Mouse (Mus musculus): ENCODE data around the gene Nod1. TPM values are rescaled to one million over a fixed set of nuclear protein-coding genes. Genes with fewer than 3 reads are reported as not detected.

The Nod1 gene
- 1.9 TPM in 2 replicates for polyA plus RNA-seq (2012; rRNA removed)
- 1.4 and 1.5 TPM in 2 replicates for polyA plus RNA-seq (2014; fragmentation: Nextera tagmentation; extraction: Ambion mirVana)

DNA sequence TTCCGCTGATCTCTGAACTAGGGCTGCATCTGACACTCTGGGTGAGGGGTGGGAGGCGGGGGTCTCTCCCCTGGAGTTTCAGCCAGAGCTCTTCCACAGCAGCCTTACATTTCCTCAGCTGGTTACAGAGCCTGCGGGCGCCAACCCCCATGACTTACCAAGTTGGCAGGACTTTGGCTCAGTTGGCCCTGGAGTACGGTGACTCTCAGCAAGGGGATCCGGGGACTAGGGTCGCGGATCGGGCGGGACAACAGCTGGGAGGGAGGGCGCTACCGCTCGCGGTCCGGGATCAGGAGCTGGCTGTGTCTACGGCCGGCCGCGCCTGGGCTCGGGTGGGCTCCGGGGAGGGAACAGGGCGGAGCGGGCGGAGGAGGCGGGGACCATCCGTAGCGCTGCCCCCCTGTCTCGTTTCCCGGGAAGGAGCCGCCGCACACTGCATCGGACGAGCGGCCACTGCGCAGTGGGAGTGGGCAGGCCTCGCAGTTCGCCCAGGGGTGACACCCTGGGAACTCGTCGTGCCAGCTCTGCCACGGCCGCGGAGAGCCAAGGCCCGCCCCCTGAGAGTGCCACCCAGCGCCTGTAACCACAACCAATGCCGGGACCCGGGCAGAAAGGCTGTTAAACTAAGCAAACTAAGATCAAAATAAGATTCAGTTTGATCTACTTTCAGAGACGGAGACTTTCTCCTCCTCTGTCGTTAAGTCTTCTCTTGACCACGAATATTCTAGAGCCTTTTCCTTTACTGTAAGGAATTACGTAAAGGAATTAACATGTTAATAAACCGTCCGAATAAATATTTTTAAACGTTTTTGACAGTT, at the start of gene Nod1:
Nod1 (minus strand) TSS at position 502 of the 818 bp plus-strand sequence.
- Histone ChIP-seq H3K27ac (no peak within 1 kb of the TSS), H3K27me3 (ENCODE audit: control insufficient read depth, insufficient read depth, low read length) (peaks cover 8% of the 10 kb centered on the region), H3K4me1 (replicated peaks; ENCODE audit: control insufficient read depth in 2 of 2, insufficient read depth in 2 of 2, low read length in 1 of 2) (0 out of 4 replicates have a peak, but pooled peaks cover 0 to 2% of the 10 kb centered on the region in 2 experiments), H3K4me2 (ENCODE audit: low read depth) (peak within 1 kb of the TSS; percentile 76), H3K4me3 (ENCODE audit: insufficient read depth in 1 of 2, low read depth in 2 of 2, low read length in 2 of 2) (peak within 1 kb of the TSS; percentile 51 to 67), H3K9me3 (ENCODE audit: control insufficient read depth, low read length) (no peaks in the 10 kb centered on the region), H3K9ac (replicated peaks) (peak within 1 kb of the TSS; percentile 53), H3K36me3 (replicated peaks; ENCODE audit: control insufficient read depth, insufficient read depth, low read depth) (no peaks in the 10 kb centered on the region)
- TF ChIP-seq CTCF (IDR thresholded peaks at IDR 0.05; ENCODE audit: low read depth) (no peak), EP300 (IDR thresholded peaks at IDR 0.05; ENCODE audit: low read depth) (no peak)
- DNase-seq (ENCODE audit: low read depth in 3 of 3, low spot score in 3 of 3) (no peak), ATAC-seq (ENCODE audit: insufficient read depth) (peak; percentile 61; the same call in 1 of the 2 replicates)
- WGBS (ENCODE audit: insufficient replicate concordance), result 2% methylated on average over 53 of the region's 53 CpGs

GRCm38 (mm10) chr6:55021806-55022205, 49.4 kb upstream of the Nod1 start:
- H3K4me1 ChIP-seq (replicated peaks; ENCODE audit: control insufficient read depth in 2 of 2, insufficient read depth in 2 of 2, low read length in 1 of 2), result no peaks in the 10 kb centered on the region
- H3K4me3 ChIP-seq (ENCODE audit: insufficient read depth in 1 of 2, low read depth in 2 of 2, low read length in 2 of 2), result no peak overlapping the region
- DNase-seq (ENCODE audit: low read depth in 3 of 3, low spot score in 3 of 3), result no peak
- 68% methylated on average over 7 of the region's 7 CpGs for WGBS (ENCODE audit: insufficient replicate concordance)
- no peak for TF ChIP-seq EP300 (IDR thresholded peaks at IDR 0.05; ENCODE audit: low read depth)
- no peak for TF ChIP-seq CTCF (IDR thresholded peaks at IDR 0.05; ENCODE audit: low read depth)
- ATAC-seq (ENCODE audit: insufficient read depth), result no peak
- H3K27me3 ChIP-seq (ENCODE audit: control insufficient read depth, insufficient read depth, low read length), result no peaks in the 10 kb centered on the region
- no peak overlapping the region for H3K27ac ChIP-seq
- H3K9me3 ChIP-seq (ENCODE audit: control insufficient read depth, low read length), result no peaks in the 10 kb centered on the region
- no peak overlapping the region for H3K4me2 ChIP-seq (ENCODE audit: low read depth)
- H3K36me3 ChIP-seq (replicated peaks; ENCODE audit: control insufficient read depth, insufficient read depth, low read depth), result no peaks in the 10 kb centered on the region
- H3K9ac ChIP-seq (replicated peaks), result no peak overlapping the region

DNA sequence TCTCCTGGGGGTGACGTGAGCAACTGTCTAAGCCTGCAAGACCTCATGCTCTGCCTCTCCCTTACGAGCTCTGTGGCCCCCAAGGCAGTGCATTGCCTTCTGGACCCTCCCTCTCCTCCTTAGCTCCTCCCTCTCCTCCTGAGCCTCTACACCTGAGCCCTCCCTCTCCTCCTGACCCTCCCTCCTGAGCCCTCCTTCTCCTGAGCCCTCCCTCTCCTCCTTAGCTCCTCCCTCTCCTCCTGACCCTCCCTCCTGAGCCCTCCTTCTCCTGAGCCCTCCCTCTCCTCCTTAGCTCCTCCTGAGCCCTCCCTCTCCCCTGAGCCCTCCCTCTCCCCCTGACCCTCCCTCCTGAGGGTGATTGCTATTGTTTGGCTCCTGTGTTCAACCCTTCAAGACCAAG, 46.0 kb upstream of the Nod1 start:
- Histone ChIP-seq H3K4me3 (ENCODE audit: insufficient read depth in 1 of 2, low read depth in 2 of 2, low read length in 2 of 2) (no peak overlapping the region), H3K9ac (replicated peaks) (no peak overlapping the region), H3K27ac (no peak overlapping the region), H3K36me3 (replicated peaks; ENCODE audit: control insufficient read depth, insufficient read depth, low read depth) (no peaks in the 10 kb centered on the region), H3K4me1 (replicated peaks; ENCODE audit: control insufficient read depth in 2 of 2, insufficient read depth in 2 of 2, low read length in 1 of 2) (no peaks in the 10 kb centered on the region), H3K27me3 (ENCODE audit: control insufficient read depth, insufficient read depth, low read length) (no peaks in the 10 kb centered on the region), H3K9me3 (ENCODE audit: control insufficient read depth, low read length) (no peaks in the 10 kb centered on the region), H3K4me2 (ENCODE audit: low read depth) (no peak overlapping the region)
- no peak for DNase-seq (ENCODE audit: low read depth in 3 of 3, low spot score in 3 of 3)
- no peak for ATAC-seq (ENCODE audit: insufficient read depth)
- TF ChIP-seq EP300 (IDR thresholded peaks at IDR 0.05; ENCODE audit: low read depth) (no peak), CTCF (IDR thresholded peaks at IDR 0.05; ENCODE audit: low read depth) (no peak)
- WGBS (ENCODE audit: insufficient replicate concordance), result 62% methylated on average over 2 of the region's 2 CpGs

DNA sequence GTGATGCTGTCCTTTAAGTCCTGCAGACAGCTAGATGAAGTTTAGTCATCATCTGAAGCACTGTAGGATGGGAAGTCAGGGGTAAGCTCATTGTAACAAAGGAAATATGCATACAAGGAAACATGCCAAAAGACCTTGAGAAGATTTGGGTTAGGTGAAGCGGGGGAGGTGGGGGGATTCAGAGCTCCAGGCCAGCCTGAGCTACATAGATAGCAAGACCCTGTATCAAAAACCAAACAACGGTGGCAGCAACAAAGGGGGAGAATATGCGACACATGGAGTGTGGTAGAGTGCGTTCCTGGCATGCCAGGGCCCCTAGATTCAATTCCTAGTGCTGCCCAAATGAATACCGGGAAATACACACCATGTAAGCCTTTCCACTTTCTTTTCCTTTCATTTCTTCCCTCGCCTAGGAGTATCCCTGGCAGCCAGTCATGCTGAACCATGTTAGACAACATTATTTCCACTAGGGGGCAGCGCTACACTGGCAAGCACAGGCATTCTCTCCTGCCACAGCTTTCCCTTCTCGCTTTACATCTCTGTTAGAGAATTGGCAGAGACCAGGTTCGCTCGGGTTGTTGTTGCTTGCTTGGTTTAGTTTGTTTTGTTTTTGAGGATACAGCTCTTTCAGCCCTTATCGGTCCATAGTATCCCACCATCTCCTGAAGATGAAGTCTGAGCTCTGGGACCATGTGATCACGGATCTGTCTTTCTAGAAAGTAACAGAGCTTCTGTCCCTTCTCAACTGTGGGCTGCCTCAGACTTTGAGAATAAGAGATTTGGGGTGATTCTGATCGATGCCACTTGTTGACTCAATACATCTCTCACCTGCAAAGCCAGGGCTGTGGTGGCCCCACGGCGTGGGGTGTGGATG, 44.5 kb upstream of the Nod1 start:
- no peak overlapping the region for H3K27ac ChIP-seq
- H3K9ac ChIP-seq (replicated peaks), result no peak overlapping the region
- DNase-seq (ENCODE audit: low read depth in 3 of 3, low spot score in 3 of 3), result peak in 2 of 3 experiments; percentile 45 to 48
- H3K4me3 ChIP-seq (ENCODE audit: insufficient read depth in 1 of 2, low read depth in 2 of 2, low read length in 2 of 2), result no peak overlapping the region
- ATAC-seq (ENCODE audit: insufficient read depth), result 0 out of 2 replicates have a peak, but pooled peaks have one; percentile 43
- no peaks in the 10 kb centered on the region for H3K9me3 ChIP-seq (ENCODE audit: control insufficient read depth, low read length)
- H3K4me1 ChIP-seq (replicated peaks; ENCODE audit: control insufficient read depth in 2 of 2, insufficient read depth in 2 of 2, low read length in 1 of 2), result no peaks in the 10 kb centered on the region
- 0 out of 2 replicates have a peak overlapping the region, but pooled peaks have one; percentile 22 for H3K4me2 ChIP-seq (ENCODE audit: low read depth)
- no peaks in the 10 kb centered on the region for H3K36me3 ChIP-seq (replicated peaks; ENCODE audit: control insufficient read depth, insufficient read depth, low read depth)
- 19% methylated on average over 15 of the region's 15 CpGs for WGBS (ENCODE audit: insufficient replicate concordance)
- TF ChIP-seq CTCF (IDR thresholded peaks at IDR 0.05; ENCODE audit: low read depth), result peak; percentile 92
- TF ChIP-seq EP300 (IDR thresholded peaks at IDR 0.05; ENCODE audit: low read depth), result no peak
- H3K27me3 ChIP-seq (ENCODE audit: control insufficient read depth, insufficient read depth, low read length), result no peaks in the 10 kb centered on the region

Measured in liver, embryonic 14.5 days (tissue).